Mouse (Mus musculus) lung, postnatal 10 days (tissue): ENCODE data around the gene Rabep1.

ENCODE experiments used
- DNase-seq: peaks from one replicate; pipeline ENCODE4 v3.0.0; 2021

The Rabep1 gene

DNA sequence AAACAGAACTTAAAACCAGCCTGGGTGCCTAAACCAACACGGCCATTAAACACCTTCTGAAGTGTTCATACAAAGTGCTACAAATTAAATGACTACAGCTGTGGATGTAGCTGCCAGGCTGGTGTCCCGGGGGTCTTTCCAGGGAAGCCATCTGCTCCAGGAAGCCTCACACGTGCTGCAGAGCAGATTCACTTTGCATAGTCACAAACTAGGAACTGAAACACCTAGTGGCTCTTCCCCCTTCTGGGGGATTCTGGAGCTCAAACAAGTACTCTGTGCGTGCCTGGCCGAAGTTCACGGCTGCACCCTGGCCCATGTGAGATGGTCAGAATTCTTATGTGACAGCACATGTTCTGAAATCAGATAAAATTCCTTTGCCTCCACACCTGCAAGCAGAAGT lies 135.7 kb downstream of the Rabep1 start:
- DNase-seq, result no peak

DNA sequence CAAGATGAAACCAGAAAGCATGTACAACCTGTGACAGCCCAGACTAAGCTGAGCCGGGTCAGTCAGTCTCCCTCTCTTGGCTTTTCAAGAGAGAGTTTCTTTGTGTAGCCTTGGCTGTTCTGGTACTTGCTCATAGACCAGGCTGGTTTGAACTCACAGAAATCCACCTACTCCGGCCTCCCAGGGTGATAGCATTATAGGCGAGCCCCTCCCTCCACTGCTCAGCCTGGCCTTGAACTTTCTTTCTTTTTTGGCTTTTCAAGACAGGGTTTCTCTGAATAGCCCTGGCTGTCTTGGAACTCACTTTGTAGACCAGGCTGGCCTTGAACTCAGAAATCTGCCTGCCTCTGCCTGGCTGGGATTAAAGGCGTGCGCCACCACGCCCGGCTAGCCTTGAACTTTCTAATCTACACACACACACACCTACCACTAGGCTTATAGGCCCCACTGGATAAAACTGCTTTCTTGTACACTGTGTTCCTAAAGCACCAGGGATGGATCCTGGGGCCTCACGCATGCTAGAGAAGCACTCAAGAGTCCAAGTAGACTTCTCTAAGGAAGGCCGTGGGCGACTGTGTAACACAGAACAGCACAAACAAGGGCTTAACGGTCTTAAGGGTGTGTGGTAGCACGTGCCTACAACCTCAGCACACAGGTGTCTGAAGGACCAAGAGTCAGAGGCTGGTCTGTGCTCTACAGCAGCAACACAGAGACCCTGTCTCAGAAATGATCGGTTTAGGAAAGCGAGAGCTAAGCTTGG lies 136.4 kb downstream of the Rabep1 start:
- DNase-seq, result no peak

DNA sequence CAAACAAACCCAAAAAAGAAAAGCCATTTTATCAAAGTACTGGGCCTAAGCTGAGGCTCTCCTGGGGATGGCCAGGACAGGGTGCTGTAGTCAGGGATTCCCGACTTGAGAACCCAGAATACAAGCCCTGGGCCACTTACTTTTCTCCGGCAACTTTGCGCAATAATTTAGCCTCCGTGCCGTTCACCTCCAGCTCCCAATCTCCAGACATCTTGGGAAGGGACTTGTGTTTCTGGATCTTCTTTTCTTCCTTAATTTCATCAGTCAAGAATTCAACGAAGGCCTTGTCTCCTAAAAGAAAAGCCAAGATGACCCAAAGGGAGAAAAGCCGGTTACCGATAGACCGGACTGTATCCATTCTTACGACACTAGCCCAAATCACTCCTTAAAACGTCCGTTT lies 137.5 kb downstream of the Rabep1 start:
- DNase-seq, result no peak

DNA sequence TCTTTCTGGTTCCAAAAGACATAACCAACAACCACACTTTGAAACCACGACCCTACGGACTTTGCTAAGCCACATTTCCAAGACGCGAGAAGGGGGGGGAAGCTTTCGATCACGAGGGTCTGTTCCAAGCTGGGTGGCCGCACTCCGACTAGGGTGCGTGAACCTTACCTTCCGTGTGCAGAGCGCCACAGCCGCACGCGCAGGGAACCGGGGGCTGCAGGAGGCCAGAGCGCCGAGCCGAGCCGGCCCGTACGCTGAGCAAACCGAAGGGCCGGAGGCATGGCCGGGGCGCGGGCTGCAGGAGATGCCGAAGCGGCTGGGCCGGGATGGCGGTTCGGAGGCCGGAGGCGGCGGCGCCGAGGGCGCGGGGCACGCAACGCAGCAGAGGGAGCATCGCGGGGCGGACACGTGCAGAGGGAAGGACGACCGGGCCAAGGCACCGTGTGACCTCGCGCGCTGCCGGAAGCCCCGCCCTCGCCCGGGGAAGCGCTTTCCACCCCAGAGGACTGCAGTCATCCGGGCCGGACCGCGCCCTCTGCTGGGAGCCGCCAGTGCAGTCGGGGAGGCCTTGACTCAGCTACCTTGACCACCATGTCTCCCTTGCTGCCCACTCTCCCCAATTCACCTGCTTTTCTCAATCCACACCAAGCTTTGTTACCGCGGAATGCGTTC lies 138.1 kb downstream of the Rabep1 start, which contains the start of gene C1qbp:
Gene C1qbp (minus strand): TSS at position 470 of the 672 bp plus-strand sequence.
- DNase-seq, result peak; percentile 96
